Mouse (Mus musculus) spleen, adult 2 months (tissue): ENCODE measurements around the gene Hdac10. TPM values are rescaled to one million over a fixed set of nuclear protein-coding genes. Genes with fewer than 3 reads are reported as not detected.

ENCODE experiments used
- DNase-seq, 2 experiments: peaks; one replicate each; pipeline versions ENCODE4 v3.0.0 to v3.0.0-alpha.2; 2012 to 2021; ENCODE audit warnings: low spot score in 2 of 2, low read depth in 1 of 2
- H3K27ac ChIP-seq: fragments of 200-500 bp; 2 replicates; pipeline ENCODE4 v1.5.1; 2012; ENCODE audit warnings: low read length, inconsistent platforms; ENCODE audit not compliant: insufficient read depth
- H3K27me3 ChIP-seq: fragments of 200-500 bp; 2 replicates; pipeline ENCODE4 v1.6.1; 2012; ENCODE audit warnings: mild to moderate bottlenecking, moderate library complexity, low read length, inconsistent platforms; ENCODE audit not compliant: control insufficient read depth, insufficient read depth
- H3K36me3 ChIP-seq: fragments of 200-500 bp; 2 replicates; pipeline ENCODE4 v1.6.1; 2012; ENCODE audit warnings: mild to moderate bottlenecking, low read length, inconsistent platforms; ENCODE audit not compliant: control insufficient read depth, insufficient read depth
- H3K4me1 ChIP-seq: fragments of 200-500 bp; 2 replicates; pipeline ENCODE4 v1.6.1; 2011; ENCODE audit warnings: inconsistent platforms; ENCODE audit not compliant: control insufficient read depth, insufficient read depth, insufficient read length
- H3K4me3 ChIP-seq: fragments of 200-500 bp; 2 replicates; pipeline ENCODE4 v1.5.1; 2011; ENCODE audit warnings: mild to moderate bottlenecking, inconsistent platforms; ENCODE audit not compliant: insufficient read depth, insufficient read length; ENCODE audit errors: extremely low read depth
- CTCF ChIP-seq: fragments of 200-500 bp; IDR thresholded peaks from 2 replicates; pipeline ENCODE4 v1.5.1; 2011; ENCODE audit warnings: mild to moderate bottlenecking, inconsistent platforms; ENCODE audit not compliant: insufficient read depth, insufficient read length, insufficient replicate concordance; ENCODE audit errors: extremely low read depth
- POLR2A ChIP-seq: fragments of 200-500 bp; IDR thresholded peaks from 2 replicates; pipeline ENCODE4 v1.6.1; 2011; ENCODE audit warnings: low read depth, low read length, inconsistent platforms
- WGBS: fragments of 180-500 bp; shearing (Covaris S2); methylation state at CpG from one replicate; pipeline ENCODE4 v1.1.7; 2018; 5-methylcytosine and 5-hydroxymethylcytosine counted together
- polyA plus RNA-seq: library from polyadenylated mRNA; depleted of rRNA; stranded (reverse); fragments of >200 nt; gene quantifications from 2 replicates; pipeline ENCODE4 v1.2.3, GENCODE M21; 2012

Gene Hdac10
- polyA plus RNA-seq, 1 experiment, result 76.2 TPM

DNA sequence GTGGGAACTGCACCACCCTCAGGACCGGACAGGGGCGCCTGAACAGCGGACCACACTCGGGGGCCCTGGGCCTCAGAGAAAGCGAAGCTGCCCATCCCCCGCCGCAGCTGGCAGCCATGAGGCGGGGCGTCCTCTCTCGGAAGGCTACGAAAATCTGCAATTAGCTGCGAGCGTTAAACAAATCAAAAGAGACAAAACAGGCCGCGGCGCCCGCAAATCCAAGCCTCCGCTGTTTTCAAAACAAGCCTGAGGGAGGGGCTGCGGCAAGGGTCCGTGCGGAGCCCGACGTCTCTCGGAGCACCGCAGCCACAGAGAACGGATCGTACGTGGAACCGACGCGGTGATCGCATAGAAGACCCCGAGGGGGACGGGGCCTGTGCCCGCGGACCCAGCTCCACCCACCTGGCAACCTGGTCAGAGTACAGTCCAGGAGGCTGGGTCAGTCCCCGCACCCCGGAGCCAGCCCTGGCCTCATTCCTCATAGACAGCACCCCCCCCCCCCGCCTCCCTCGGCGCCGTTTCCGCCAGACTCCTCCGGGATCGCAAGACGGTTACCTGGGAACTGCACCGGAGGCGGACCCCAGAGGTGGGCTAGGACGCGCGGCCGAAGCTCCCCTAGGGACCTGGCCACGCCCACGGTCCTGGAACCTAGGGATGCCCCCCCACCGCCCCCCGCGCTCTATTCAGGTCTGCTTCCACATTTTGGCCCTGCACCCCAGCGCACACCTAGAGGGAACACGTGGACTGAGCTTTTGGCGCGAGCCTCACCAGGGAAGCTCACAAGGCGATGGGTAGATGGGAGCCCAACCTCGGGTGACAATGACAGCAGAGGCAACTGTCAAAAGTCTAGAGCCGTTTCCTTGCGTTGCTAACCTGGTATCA, 44.8 kb upstream of the Hdac10 start:
- Histone ChIP-seq H3K4me1 (peaks cover 22% of the 10 kb centered on the region; the same call in 1 of the 2 replicates), H3K4me3 (peak overlapping the region; percentile 66), H3K27ac (peak overlapping the region; percentile 55), H3K36me3 (no peaks in the 10 kb centered on the region), H3K27me3 (no peaks in the 10 kb centered on the region)
- DNase-seq, result no peak
- under 1% methylated on average over 65 of the region's 65 CpGs for WGBS
- TF ChIP-seq CTCF, result no peak
- no peak for TF ChIP-seq POLR2A

DNA sequence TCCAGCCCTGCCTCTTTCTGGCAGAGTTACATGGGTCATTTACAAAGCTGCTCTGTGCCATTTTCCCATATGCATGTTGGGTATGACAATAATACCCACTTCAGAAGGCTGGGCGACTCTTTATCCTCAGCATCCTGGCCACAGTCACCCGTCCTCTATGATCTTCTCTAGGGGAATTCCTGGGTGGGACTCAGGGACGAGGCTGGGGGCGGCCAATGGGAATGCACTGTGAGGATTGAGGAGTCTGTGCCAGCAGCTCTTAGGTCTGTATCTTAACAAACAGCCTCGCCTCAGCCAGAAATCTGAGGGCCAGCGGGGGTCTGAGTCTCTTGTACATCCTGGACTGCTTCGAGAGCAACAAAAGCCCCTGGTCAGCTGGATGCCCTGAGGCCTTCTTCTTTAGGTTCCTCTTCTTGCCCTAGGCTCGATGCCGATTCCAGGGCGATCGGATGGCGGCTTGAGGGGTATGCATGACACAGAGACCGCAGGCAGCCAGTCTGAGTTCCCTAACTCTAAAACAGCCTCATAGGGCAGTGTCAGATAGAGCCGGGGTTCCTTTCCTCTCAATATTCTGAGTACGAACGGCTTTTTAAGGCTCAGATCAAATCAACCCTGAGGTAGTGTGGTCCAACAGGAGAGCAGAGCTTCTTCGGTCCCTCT, 43.9 kb upstream of the Hdac10 start:
- Histone ChIP-seq H3K27me3 (no peaks in the 10 kb centered on the region), H3K4me3 (peak overlapping the region; percentile 66), H3K27ac (peak overlapping the region; percentile 55), H3K4me1 (peaks cover 17% of the 10 kb centered on the region; the same call in 1 of the 2 replicates), H3K36me3 (no peaks in the 10 kb centered on the region)
- 27% methylated on average over 17 of the region's 17 CpGs for WGBS
- TF ChIP-seq CTCF, result no peak
- TF ChIP-seq POLR2A, result no peak
- DNase-seq, result no peak

DNA sequence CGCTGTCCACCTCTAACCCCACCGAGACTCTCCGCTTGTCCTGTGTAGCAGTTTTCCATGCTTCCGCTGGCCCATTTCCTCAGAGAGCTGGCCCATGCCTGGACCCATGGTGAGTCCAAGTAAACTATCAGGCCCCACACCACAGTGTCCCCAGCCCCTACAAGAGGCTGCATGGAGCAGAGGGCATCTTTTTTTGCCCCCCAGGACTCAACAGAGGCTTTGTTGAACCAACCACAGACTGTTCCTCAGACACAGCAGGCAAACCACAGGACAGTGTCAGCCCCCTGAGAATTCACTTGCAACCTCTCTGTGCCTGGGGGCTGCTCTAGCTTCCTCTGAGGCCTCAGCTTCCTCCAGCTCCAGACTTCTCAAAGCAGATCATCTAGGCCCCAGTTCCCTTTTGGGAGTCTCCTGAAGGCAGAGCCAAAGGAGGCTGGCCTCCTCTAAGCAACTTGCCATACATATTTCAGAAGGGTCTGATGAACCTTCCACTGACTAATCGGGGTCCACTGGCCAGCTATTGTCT, 43.1 kb upstream of the Hdac10 start:
- no peaks in the 10 kb centered on the region for H3K36me3 ChIP-seq
- DNase-seq, result no peak
- no peak overlapping the region for H3K4me3 ChIP-seq
- no peak for TF ChIP-seq POLR2A
- TF ChIP-seq CTCF, result no peak
- no peak overlapping the region for H3K27ac ChIP-seq
- H3K27me3 ChIP-seq, result no peaks in the 10 kb centered on the region
- peaks cover 10% of the 10 kb centered on the region; the same call in 1 of the 2 replicates for H3K4me1 ChIP-seq
- 73% methylated on average over 5 of the region's 5 CpGs for WGBS

DNA sequence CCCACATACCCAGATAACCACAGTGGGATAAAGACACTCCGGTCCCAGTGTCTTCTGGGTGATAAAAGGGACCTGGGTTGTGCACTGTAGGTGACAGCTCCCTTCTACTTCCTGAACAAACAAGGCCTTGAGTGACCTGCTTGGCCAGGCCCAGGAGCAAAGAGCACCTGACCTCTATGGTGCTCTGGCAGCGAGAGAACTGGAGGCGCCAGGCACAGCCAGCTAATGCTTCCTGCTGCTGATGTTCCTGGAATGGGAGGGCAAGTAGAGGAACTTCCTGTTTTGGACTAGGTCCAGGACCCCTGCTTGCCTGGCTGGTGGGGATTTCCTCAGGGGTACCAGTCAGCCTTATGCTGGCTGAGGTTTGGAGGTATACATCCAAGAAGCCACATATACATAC, 41.6 kb upstream of the Hdac10 start:
- WGBS, result 78% methylated on average over 3 of the region's 3 CpGs
- H3K27ac ChIP-seq, result peak overlapping the region; percentile 29; the same call in 1 of the 2 replicates
- no peaks in the 10 kb centered on the region for H3K27me3 ChIP-seq
- TF ChIP-seq POLR2A (no peak), CTCF (no peak)
- no peak overlapping the region for H3K4me3 ChIP-seq
- H3K4me1 ChIP-seq, result peaks cover 10% of the 10 kb centered on the region; the same call in 1 of the 2 replicates
- 0 out of 2 replicates have a peak, but pooled peaks cover 1% of the 10 kb centered on the region for H3K36me3 ChIP-seq
- no peak for DNase-seq

DNA sequence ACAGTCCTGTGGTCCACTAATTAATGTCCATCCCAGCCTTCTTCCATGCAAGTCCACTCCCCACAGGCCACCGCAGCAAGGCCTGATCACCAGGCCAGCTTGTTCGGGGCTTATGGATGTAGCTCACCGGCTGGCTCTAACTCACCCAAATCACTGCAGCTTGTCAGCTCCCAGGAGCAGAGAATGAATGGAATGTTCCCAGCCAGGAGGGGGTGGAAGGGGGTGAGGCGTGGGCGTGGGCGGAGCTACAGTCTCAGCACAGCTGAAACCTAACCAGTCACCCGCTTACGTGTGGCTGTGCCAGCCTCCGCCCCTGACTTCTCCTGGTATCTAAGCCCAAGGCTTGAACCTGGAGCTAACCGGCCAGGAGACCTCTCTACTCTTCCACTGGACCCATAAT, 40.9 kb upstream of the Hdac10 start:
- no peak for DNase-seq
- Histone ChIP-seq H3K36me3 (0 out of 2 replicates have a peak, but pooled peaks cover 1% of the 10 kb centered on the region), H3K27me3 (no peaks in the 10 kb centered on the region), H3K27ac (no peak overlapping the region), H3K4me1 (peaks cover 10% of the 10 kb centered on the region; the same call in 1 of the 2 replicates), H3K4me3 (no peak overlapping the region)
- TF ChIP-seq POLR2A (no peak), CTCF (no peak)
- 82% methylated on average over 10 of the region's 10 CpGs for WGBS

GRCm38 (mm10) chr15:89168922-89169321, 40.4 kb upstream of the Hdac10 start:
- H3K27me3 ChIP-seq, result no peaks in the 10 kb centered on the region
- 87% methylated on average over 10 of the region's 10 CpGs for WGBS
- 0 out of 2 replicates have a peak, but pooled peaks cover 1% of the 10 kb centered on the region for H3K36me3 ChIP-seq
- DNase-seq, result no peak
- H3K4me3 ChIP-seq, result no peak overlapping the region
- no peak overlapping the region for H3K27ac ChIP-seq
- TF ChIP-seq POLR2A, result no peak
- no peak for TF ChIP-seq CTCF
- H3K4me1 ChIP-seq, result peaks cover 10% of the 10 kb centered on the region; the same call in 1 of the 2 replicates
